Mouse (Mus musculus) hindlimb bud, embryonic 11.5 days (tissue): Measurements from ENCODE around the gene Ap1ar.

Experiments
- DNase-seq: peaks from one replicate; pipeline ENCODE4 v3.0.0-alpha.2; 2012; ENCODE audit warnings: low read depth, low spot score; ENCODE audit errors: extremely low spot score

The Ap1ar gene

DNA sequence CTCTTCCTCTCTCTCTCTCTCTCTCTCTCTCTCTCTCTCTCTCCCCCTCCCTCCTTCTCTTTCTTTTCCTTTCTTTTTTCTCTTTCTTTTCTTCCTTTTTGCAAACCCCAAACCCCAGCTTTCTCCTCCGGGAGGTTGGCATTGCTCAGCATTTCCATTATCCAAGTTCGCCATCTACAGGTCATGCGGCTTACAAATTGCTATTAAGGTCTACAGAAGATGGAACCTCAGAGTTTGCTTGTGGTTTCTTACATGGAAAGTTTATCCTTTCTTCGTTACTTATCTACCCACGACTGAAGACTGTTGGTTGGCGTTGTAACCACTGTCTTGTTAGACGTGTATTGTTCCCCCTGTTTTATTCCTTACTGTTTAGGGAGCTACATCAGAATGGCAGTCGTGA is 78.1 kb downstream of the Ap1ar start:
- DNase-seq: no peak

- no peak for DNase-seq
These were observed 78.5 kb downstream of the Ap1ar start for GRCm38 (mm10) chr3:127758806-127759205.

DNA sequence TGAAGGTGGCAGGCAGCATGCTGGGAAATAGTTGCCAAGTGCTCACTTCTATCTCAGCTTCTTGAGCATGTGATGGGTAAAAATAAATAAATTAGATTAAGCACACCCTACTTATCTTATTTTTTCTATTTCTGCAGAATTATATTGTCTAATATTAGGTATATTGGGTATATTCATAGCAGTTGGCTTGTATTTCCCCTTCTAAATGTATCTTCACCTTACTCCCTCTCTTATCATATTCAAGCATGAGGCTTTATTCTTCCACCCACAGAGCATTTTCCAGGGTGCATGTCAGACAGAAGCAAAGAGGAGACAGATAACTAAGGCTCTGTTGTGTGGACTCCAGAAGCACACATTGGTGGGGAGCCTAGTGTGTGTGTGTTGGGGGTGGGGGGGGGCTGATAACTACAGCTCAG is 79.4 kb downstream of the Ap1ar start:
- no peak for DNase-seq
